Mouse (Mus musculus) olfactory bulb, adult 2 months (tissue): ENCODE results near the gene Slc16a3. TPM values are rescaled to one million over a fixed set of nuclear protein-coding genes. Genes with fewer than 3 reads are reported as not detected.

Experiments
- H3K27ac ChIP-seq: fragments of 200-500 bp; 2 replicates; pipeline ENCODE4 v1.5.1; 2012; ENCODE audit warnings: low read depth, low read length; ENCODE audit not compliant: insufficient read depth
- H3K4me1 ChIP-seq: fragments of 200-500 bp; 2 replicates; pipeline ENCODE4 v1.6.1; 2012; ENCODE audit warnings: low read length; ENCODE audit not compliant: control insufficient read depth, insufficient read depth
- H3K4me3 ChIP-seq: fragments of 200-500 bp; 2 replicates; pipeline ENCODE4 v1.5.1; 2012; ENCODE audit warnings: mild to moderate bottlenecking, low read depth, low read length, moderate library complexity; ENCODE audit not compliant: insufficient read depth
- CTCF ChIP-seq: fragments of 200-500 bp; IDR thresholded peaks from 2 replicates; pipeline ENCODE4 v1.5.1; 2012; ENCODE audit warnings: low read depth, mild to moderate bottlenecking, low read length, moderate library complexity; ENCODE audit not compliant: insufficient read depth
- POLR2A ChIP-seq: fragments of 200-500 bp; IDR thresholded peaks from 2 replicates; pipeline ENCODE4 v1.6.1; 2012; ENCODE audit warnings: mild to moderate bottlenecking, low read depth, low read length, moderate library complexity; ENCODE audit not compliant: insufficient read depth
- WGBS: fragments of 180-500 bp; shearing (Covaris S2); methylation state at CpG from one replicate; pipeline ENCODE4 v1.1.7; 2018; 5-methylcytosine and 5-hydroxymethylcytosine counted together
- polyA plus RNA-seq: library from polyadenylated mRNA; stranded (reverse); fragments of >200 nt; gene quantifications from 2 replicates; pipeline ENCODE4 v1.2.4, GENCODE M21; 2012; ENCODE audit warnings: low replicate concordance; ENCODE audit not compliant: missing spikeins, insufficient read depth, insufficient read length

Slc16a3 gene
- polyA plus RNA-seq, 1 experiment = not detected

GRCm38 (mm10) chr11:120994741-120995140 lies 46.5 kb downstream of the Slc16a3 start:
- Histone ChIP-seq H3K4me1 (peaks cover 17% of the 10 kb centered on the region), H3K27ac (no peak overlapping the region), H3K4me3 (no peak overlapping the region)
- WGBS = 89% methylated on average over 6 of the region's 6 CpGs
- no peak for TF ChIP-seq POLR2A

GRCm38 (mm10) chr11:121001966-121002365 lies 53.7 kb downstream of the Slc16a3 start:
- Histone ChIP-seq H3K4me3 (no peak overlapping the region), H3K27ac (no peak overlapping the region), H3K4me1 (peaks cover 4% of the 10 kb centered on the region; the same call in 1 of the 2 replicates)
- TF ChIP-seq POLR2A (no peak), CTCF (no peak)
- 33% methylated on average over 4 of the region's 4 CpGs for WGBS

GRCm38 (mm10) chr11:121004281-121004680 lies 56.0 kb downstream of the Slc16a3 start:
- no peak overlapping the region; the same call in 1 of the 2 replicates for H3K27ac ChIP-seq
- TF ChIP-seq CTCF (no peak), POLR2A (no peak)
- WGBS = 11% methylated on average over 5 of the region's 5 CpGs
- H3K4me1 ChIP-seq = peaks cover 4% of the 10 kb centered on the region; the same call in 1 of the 2 replicates
- no peak overlapping the region for H3K4me3 ChIP-seq

- Histone ChIP-seq H3K27ac (no peak overlapping the region), H3K4me3 (no peak overlapping the region), H3K4me1 (peaks cover 4% of the 10 kb centered on the region; the same call in 1 of the 2 replicates)
- TF ChIP-seq POLR2A = no peak
- TF ChIP-seq CTCF = no peak
- 83% methylated on average over 6 of the region's 6 CpGs for WGBS
Observed at GRCm38 (mm10) chr11:121006184-121006583, 57.9 kb downstream of the Slc16a3 start.

GRCm38 (mm10) chr11:121010044-121010755 lies 61.9 kb downstream of the Slc16a3 start:
- H3K27ac ChIP-seq = no peak overlapping the region
- WGBS = 96% methylated on average over 3 of the region's 3 CpGs
- H3K4me3 ChIP-seq = no peak overlapping the region
- no peaks in the 10 kb centered on the region for H3K4me1 ChIP-seq
- TF ChIP-seq CTCF = no peak

Other genes starting within 250 kb of the Slc16a3 start
- not detected in 2 replicates for gene Cenpx, start 234.7 kb upstream of the Slc16a3 start, polyA plus RNA-seq
- gene Lrrc45, start 234.6 kb upstream of the Slc16a3 start, polyA plus RNA-seq = not detected in 2 replicates
- not detected in 2 replicates for gene Rac3, start 227.0 kb upstream of the Slc16a3 start, polyA plus RNA-seq
- gene Dcxr, start 221.2 kb upstream of the Slc16a3 start, polyA plus RNA-seq = not detected in 2 replicates
- gene Cbr2, start 216.4 kb upstream of the Slc16a3 start, polyA plus RNA-seq = not detected in 2 replicates
- not detected in 2 replicates for gene Hmga1b, start 185.7 kb upstream of the Slc16a3 start, polyA plus RNA-seq
- not detected in 2 replicates for gene Rfng, start 164.3 kb upstream of the Slc16a3 start, polyA plus RNA-seq
- not detected in 2 replicates for gene Gps1, start 164.2 kb upstream of the Slc16a3 start, polyA plus RNA-seq
- not detected in 2 replicates for gene Dus1l, start 152.1 kb upstream of the Slc16a3 start, polyA plus RNA-seq
- not detected in 2 replicates for gene Fasn, start 123.9 kb upstream of the Slc16a3 start, polyA plus RNA-seq
- not detected in 2 replicates for gene Ccdc57, start 15.6 kb upstream of the Slc16a3 start, polyA plus RNA-seq
- gene Csnk1d, start 42.9 kb downstream of the Slc16a3 start, polyA plus RNA-seq = not detected in 2 replicates
- gene Cd7, start 90.9 kb downstream of the Slc16a3 start, polyA plus RNA-seq = not detected in 2 replicates
- not detected in 2 replicates for gene Sectm1b, start 115.1 kb downstream of the Slc16a3 start, polyA plus RNA-seq
- gene Sectm1a, start 132.7 kb downstream of the Slc16a3 start, polyA plus RNA-seq = not detected in 2 replicates
- gene Tex19.2, start 170.2 kb downstream of the Slc16a3 start, polyA plus RNA-seq = not detected in 2 replicates
- not detected in 2 replicates for gene Tex19.1, start 197.7 kb downstream of the Slc16a3 start, polyA plus RNA-seq
- not detected in 2 replicates for gene Uts2r, start 211.8 kb downstream of the Slc16a3 start, polyA plus RNA-seq